Mouse (Mus musculus): ENCODE results near the gene Qrsl1. TPM values are rescaled to one million over a fixed set of nuclear protein-coding genes. Genes with fewer than 3 reads are reported as not detected.
"Not testable (repeated sequence)": the region's sequence is repeated elsewhere in the genome, so short reads cannot be mapped to it uniquely, and the experiment has no call there.

The Qrsl1 gene
- total RNA-seq (2015; ENCODE audit: low replicate concordance) (3.7 and 6.3 TPM in 2 replicates), total RNA-seq (2017; ENCODE audit: low replicate concordance) (2.8 and 6.4 TPM in 2 replicates)

DNA sequence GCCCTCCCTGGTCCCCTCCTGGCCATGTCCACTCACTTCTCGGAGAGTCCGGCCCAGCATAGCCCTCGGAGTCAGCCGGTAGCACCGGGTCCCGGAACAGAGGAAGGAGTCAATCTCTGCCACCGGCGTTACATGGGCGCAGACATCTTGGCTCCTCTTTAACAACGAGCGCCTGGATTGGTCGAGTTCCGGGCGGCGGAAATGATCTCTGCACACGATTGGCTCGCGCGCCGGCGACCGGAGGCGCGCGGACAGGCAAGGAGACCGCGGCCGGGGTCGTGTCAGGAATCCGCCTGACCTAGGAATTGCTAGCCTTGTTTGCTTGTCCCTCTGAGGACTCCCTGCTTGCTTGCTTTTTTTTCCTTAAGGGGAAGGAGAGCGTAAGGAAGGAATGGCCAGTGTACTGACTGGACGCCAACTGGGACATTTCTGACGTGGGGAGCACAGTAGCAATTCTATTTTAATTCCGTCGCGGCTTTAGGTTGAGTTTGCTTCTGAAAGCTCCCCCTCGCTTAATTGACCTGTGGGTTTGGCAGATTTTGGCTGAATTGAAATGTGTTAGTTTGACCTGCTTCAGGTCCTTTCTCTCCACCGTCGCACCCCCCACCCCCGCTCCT lies at the start of gene Qrsl1, which contains the start of gene Rtn4ip1:
Gene Qrsl1, minus strand, starts transcription at position 168 of the 617 bp plus-strand sequence.
Gene Rtn4ip1, plus strand, starts transcription at position 230 of the 617 bp plus-strand sequence.
- ATAC-seq (replicated peaks; ENCODE audit: low FRiP score, poor library complexity, severe bottlenecking): peak; percentile 97

DNA sequence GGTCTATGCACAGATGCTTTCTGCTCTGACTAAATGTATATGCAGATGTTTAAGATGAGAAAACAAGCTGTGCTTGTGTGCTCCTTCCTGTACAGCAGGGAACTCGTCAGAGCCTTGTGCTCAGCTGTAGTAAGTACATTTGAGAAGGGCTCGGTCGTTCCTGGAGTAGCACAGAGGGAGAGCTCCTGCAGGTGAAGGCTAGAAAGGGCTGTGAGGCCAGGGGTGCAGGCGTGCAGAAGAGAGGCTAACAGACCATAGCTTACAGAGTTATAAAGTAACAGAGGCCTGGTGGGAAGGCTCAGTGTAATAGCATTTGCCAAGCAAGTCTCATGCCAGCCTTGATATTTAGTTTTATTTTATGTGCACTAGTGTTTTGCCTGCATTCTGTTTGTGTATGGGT lies 43.9 kb upstream of the Qrsl1 start:
- no peak for ATAC-seq (replicated peaks; ENCODE audit: low FRiP score, poor library complexity, severe bottlenecking)

DNA sequence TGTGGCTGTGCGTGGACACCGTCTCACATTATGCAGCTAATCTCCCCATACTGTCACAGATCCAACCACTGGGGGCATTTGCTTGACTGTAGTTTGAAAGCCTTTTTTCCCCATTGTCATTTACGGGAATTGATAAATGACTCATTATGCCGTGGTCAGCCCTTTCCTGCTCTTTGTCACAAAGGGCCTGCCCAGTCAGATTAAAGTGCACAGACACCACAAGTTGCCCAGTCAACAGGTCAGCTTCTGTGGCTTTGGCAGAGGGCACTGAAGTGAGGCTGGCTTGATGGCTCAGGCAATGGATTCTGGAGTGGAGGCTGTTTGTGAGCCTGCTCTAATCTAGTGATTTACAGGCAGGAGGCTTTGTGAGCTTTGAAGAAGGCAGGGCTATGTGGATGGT lies 42.2 kb upstream of the Qrsl1 start:
- no peak for ATAC-seq (replicated peaks; ENCODE audit: low FRiP score, poor library complexity, severe bottlenecking)

DNA sequence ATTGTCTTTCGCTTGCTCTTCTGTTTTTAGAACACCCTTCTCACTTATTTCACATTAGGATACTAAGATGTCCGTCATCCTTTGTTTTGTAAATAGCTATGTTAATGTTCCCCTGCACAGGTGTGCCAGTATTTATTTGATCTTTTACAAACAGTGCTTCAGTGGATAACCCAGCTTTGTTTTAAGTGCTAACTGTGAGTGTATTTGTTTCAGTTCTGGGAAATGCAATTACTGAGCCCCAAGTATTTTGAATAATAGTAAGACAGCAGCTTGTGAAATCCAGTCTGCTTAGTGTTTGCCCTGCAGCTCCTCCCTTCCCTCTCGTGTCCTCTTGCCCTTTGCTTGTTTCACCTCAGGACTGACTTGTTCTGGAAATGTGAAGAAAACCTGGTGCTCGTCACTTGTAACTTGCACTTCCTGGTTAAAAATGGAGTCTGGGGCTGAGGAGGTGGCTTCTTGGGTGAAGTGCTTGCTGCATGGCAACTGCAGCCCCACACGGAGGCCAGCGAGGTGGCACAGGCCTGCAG lies 37.7 kb upstream of the Qrsl1 start:
- no peak for ATAC-seq (replicated peaks; ENCODE audit: low FRiP score, poor library complexity, severe bottlenecking)

DNA sequence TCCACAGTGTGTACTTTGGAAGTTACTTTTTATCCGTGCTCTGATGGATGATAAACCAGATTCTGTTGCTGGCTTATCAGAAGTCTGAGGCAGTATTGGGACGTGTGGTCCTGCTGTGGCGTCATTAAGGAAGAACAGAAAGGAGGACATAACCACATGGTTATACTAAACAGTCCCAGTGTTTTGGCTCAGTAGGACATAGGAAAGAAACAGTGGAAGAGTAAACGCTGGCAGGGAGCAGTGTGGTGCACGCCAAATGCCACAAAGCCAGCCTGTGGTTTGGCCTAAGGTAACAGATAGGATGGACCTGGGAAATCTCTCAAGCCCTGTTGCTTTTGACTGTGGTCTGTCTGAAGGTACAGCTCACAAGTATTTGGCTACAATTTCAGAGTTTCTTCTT lies 27.1 kb upstream of the Qrsl1 start:
- no peak for ATAC-seq (replicated peaks; ENCODE audit: low FRiP score, poor library complexity, severe bottlenecking)

DNA sequence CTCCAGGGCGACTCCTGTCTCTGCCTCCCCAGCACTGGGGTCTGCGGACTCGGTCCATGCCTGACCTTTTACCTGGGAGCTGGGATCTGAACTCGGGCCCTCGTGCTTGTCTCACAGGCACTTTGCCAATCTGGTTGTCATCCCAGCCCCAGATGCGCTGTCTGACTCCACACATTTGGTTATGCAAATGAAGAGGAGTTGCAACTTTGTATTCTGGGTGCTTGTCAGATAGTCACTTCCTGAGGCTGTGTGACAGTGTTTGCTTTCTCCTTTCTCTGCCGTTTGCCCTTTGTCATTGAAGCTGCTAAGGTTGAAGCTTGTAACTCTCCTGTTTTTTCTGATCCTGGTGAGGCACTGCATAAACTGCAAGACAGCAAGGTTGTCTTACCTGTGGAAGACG lies 26.2 kb upstream of the Qrsl1 start:
- ATAC-seq (replicated peaks; ENCODE audit: low FRiP score, poor library complexity, severe bottlenecking): no peak

DNA sequence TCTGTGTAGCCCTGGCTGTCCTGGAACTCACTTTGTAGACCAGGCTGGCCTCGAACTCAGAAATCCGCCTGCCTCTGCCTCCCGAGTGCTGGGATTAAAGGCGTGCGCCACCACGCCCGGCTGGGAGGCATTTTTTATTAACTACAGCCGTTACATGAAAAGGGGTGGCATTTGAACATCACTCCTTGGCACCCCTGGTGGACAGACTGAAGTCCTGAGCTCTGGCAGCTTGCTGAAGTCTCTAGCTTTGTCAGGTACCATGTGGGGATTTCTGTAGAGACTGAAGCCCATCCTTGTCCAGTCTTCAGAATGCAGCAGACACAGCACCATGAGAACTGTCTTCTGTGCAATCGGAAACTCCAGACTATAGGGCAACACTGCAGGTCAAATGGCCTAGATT lies 24.2 kb upstream of the Qrsl1 start:
- ATAC-seq (replicated peaks; ENCODE audit: low FRiP score, poor library complexity, severe bottlenecking): not testable (repeated sequence)

DNA sequence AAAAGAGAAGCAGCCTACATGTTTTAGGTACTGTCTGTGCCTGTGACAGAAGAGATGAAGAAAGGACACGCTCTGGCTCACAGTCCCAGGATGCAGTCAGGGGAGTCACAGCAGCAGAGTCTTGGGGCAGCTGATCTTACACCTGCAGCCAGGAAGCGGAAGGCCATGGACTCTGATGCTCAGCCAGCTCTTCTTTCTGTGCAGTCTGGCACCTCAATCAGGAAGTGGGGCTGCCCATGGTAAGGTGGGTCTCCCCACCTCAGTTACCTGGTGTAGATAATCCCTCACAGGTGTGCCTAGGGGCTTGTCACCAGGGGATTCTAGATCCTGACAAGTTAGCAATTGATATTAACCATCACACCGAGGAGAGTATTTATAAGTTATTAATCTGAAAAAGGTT lies 21.6 kb upstream of the Qrsl1 start:
- ATAC-seq (replicated peaks; ENCODE audit: low FRiP score, poor library complexity, severe bottlenecking): no peak

DNA sequence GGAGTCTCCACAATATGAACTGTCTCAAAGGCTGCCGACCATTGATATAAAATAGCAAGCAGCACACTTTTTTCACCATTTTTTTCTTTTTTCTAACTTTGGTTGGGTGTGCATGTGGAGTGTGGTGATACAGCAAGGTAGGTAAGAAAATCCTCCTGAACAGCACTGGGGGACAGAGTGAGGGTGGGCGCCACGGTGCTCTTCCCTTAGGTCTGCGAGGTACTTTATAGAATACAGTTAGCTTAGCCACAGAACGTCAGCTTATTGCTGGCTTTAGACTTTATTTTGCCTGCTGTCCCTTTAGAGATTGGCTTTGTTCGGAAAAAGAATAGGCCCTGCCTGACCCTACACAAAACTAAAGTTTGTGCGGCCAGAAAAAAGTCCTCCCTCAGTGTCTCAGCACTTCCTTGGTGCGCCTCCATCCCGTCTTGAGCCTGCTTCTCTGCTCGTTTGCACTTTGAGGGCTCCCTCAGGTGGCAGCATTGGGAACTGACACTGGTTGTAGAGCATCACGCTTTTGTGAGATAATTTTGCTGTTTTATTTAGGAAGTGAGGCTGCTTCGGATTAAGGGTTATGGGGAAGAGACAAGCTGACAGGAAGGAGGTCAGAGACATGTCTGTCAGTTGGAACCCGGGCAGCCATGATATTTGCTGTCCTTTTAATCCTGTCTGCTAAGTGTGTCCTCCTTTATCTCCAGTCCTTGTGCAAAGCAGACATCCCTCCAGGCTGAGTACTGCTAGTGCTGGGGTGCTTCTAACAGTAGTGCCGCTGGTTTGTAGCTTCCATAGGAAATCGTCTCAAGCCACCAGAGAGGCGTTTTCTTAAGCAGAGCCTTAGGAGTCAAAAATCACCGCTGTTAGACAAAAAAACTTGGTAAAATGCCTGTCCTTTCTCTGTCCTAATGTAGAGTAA lies 17.4 kb upstream of the Qrsl1 start:
- peak; percentile 89 for ATAC-seq (replicated peaks; ENCODE audit: low FRiP score, poor library complexity, severe bottlenecking)

DNA sequence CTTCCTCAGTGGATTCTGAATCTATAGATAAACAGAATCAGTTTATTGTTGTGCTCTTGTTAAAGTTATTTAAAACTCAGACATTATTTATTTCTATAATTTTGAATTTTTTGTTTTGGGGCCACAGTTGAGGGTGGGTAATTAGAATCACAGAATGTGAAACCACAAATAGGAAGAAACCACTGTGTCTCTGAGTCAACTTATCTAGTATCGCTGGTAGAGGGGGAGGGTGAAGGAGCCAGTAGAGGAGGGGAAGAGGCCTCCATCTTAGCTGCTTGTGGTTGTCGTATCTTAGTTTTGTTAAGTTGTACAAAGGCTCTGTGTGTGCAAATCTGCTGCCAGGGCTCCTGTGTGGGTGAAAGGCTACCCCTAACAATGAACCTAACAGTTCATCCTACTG lies 15.2 kb upstream of the Qrsl1 start:
- no peak for ATAC-seq (replicated peaks; ENCODE audit: low FRiP score, poor library complexity, severe bottlenecking)

DNA sequence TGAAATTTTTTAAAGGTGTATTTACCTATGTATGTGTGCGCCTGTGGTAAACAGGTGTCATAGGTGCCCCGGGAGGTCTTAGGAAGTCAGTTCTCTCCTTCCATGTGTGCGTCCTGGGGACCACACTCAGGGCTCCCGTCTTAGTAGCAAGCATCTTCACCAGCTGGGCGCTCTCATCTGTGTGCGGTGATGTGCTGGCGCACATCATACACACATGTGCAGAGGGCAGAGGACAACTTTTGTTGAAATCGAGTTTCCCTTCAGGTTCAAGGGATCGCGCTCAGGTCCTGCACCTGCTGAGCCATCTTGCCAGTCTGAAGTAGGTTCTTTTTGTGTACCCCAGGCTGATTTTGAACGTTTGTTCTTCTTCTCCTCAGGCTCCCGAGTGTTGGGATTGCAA lies 14.6 kb upstream of the Qrsl1 start:
- ATAC-seq (replicated peaks; ENCODE audit: low FRiP score, poor library complexity, severe bottlenecking): no peak

DNA sequence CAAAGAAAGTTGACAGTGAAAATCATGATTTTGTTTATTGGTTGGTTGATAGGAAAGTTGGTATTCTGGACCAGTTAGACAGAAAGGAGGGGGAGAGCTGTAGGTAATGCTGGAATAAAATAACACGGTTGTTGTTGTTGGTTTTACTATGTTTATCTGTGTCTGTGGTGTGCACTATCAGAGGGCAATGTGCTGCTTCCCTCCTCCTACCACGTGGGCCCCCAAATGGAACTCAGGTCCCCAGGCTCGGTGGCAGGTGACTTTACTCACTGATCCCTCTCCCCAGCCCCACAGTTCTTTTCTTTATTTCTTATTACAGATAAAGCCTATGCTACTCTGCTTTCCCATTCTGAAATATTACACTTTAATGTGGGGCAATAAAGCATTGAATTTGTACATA lies 10.7 kb upstream of the Qrsl1 start:
- ATAC-seq (replicated peaks; ENCODE audit: low FRiP score, poor library complexity, severe bottlenecking): no peak

DNA sequence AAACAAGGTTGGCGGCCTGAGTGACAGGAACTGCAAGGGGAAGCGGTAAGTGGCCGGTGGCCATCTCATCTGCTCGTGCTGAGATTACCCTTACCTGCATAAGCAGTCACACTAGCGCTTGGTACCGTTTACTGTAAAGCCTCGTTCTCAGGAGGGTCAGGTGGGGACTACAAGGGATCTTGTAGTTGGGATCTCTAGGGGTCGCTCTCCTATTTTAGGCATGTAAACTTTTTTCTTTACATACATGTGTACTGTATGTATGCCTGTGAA lies 9.3 kb upstream of the Qrsl1 start:
- no peak for ATAC-seq (replicated peaks; ENCODE audit: low FRiP score, poor library complexity, severe bottlenecking)

DNA sequence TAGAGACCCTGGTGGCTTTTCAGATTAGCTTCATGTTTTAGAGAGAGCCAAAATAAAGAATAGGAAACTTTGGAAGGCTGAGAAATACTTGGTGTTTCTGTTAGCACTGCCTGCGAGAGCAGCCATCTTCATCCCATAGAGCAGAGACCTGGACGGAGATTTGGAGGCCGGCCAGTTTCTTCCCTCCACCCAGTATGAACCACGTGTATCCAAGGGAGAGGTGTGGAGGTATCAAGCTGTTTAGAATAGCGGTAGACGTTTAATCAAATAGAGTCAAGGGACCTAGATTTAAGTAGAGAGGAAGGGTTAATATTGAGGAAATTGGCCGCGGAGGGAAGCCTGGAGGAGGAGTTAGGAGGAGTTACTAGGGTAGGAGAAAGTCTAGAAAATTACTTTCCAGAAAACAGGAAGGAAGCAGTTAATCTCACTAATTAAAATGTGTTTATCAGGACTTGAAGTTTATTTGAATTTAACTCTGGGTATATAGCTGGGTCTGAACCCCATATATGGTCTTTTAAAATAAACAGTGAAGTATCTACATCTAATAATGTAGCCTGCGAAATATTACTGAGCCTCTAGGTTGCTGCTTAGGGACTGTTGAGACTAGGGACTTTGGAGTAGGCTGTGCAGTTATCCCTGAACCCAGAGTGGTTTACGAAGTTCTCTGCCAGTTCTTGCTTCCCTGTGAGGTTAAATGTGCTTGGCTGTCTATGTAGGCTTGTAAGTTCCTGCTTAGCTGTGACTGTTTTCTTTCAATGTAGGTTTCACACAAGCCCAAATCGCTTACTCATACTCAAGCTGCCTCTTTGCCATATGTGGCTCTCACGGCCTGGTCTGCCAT lies 8.7 kb upstream of the Qrsl1 start:
- no peak for ATAC-seq (replicated peaks; ENCODE audit: low FRiP score, poor library complexity, severe bottlenecking)

DNA sequence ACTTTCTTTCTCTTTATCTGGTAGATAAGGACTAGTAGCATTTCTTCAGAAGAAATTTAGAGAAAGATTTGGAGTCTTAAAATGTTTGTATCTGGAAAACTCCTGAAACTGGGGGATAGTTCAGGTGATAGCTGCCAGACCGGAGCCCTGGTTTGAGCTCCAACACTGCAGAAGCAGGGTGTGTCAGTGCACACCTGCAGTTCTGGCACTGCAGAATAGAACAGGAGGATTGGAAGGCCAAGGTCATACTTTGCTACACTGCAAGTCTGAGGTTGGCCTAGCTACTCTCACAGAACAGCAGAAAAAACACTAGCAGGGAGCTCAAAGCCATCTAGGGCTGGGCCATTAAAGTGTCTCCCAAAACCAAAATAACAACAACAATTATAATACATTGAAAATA lies 3.0 kb upstream of the Qrsl1 start:
- ATAC-seq (replicated peaks; ENCODE audit: low FRiP score, poor library complexity, severe bottlenecking): no peak

DNA sequence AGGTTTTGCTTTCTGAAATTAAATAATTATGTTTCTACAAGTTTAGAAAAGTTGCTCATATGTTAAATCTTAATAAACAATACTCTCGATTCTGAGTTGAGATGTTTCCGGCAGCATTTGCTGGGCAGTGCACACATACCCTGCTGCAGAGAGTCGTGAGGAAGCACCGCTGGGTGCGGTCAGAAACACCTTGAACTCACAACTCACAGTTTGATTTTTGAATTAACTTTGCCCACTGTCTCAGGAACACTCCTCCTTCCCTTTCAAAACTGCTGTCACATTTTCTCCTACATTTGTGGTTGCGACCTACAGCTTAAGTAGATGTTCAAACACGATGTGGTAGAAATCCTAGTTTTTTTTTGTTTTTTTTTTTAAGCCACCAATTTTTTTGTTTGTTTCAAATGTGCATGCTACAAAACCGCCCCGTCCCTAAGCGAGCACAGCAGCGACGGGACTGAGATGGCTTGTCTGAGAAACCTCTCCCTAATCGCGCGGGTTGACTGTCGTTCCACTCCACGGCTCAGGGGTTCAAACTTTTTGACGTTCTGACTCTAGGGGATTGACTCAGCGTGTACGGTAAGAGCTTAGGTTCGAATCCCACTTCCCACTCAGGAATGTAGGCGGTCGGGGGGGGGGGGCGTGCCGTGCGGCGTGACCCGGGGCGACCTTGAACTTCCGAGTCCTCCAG lies 518 bp downstream of the Qrsl1 start:
- peak; percentile 51 for ATAC-seq (replicated peaks; ENCODE audit: low FRiP score, poor library complexity, severe bottlenecking)

DNA sequence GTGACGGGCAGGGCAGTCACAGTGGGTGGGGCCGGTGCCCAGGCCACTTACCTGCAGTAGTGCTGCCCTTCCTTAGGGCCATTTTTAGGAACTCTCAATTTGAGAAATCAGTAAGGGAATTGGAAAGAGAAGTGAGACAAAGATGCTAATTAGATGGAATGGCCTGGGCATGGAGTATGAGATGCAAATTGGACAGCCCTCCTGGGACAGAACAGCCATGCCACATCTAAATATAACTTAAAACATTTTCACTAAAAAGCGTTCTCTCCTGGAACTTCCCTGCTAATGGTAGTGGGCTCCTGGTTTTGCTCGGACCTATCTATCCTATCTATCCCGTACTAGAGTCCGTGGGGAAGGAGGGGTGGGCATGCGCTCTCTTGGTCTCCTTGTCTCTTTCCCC lies 3.3 kb downstream of the Qrsl1 start:
- no peak for ATAC-seq (replicated peaks; ENCODE audit: low FRiP score, poor library complexity, severe bottlenecking)

DNA sequence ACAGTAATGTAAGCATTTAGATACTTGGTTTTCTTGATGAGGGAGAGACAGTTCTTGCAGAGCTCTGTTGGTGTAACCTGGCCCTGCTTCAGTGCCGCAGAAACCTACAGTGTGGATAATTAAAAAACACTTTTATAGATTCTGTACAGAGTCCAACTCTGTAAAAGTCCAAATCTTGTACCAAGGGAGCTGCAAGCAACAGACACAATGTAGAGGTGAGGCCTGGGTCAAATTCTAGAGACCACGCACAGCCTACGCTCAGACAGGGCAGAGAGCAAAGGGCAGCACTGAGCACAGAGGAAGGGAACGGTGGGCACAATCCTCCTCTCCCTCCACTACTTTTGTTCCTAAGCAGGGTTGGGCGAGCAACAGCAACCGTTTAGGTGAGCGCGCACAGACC lies 5.5 kb downstream of the Qrsl1 start:
- ATAC-seq (replicated peaks; ENCODE audit: low FRiP score, poor library complexity, severe bottlenecking): no peak

DNA sequence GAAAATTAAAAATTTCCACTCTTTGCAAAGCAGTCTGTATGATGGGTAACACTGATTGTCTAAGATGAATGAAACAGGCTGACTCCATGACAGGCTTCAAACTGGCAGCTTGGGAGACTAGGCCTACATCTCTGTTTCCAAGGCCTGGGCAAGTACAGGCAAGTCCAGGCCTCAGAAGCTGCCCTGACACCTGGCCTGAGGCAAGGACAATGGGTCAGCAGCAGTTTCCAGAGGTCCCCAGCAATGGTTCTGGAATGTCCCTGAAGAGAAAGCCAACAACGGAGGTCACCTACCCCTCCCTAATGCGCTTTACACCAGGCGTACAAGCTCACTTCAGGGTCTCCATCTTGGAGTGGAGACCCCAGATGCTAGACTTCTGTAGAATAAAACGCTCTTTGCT lies 8.6 kb downstream of the Qrsl1 start:
- no peak for ATAC-seq (replicated peaks; ENCODE audit: low FRiP score, poor library complexity, severe bottlenecking)

DNA sequence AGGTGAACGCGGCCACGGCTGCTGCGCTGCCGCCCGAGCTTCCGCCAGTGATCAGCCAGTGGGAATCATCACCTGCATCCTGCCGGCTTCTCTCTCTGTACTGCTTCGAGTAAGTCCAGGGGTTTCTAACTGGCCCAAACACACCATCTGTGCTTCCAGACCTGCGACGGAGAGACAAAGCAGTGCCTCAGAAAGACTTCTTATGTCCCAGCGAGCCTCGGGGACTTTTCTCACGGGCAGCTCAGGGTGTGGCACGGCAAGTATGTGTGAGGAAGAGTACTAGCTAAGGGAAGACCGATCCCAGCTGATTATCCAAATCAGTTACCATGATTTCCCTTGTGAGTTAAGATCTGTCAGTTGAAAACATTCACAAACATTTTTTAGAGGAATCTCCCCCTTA lies 12.6 kb downstream of the Qrsl1 start:
- ATAC-seq (replicated peaks; ENCODE audit: low FRiP score, poor library complexity, severe bottlenecking): no peak

Data from erythroblast, adult 5-6 weeks (primary cell).